Mouse (Mus musculus) cortical plate, adult 2 months (tissue): ENCODE results near the gene Pigr. TPM values are rescaled to one million over a fixed set of nuclear protein-coding genes. Genes with fewer than 3 reads are reported as not detected.
A peak's percentile ranks its signal among the peaks of the same experiment; 100 is the strongest.

Experiments used
- H3K27ac ChIP-seq: fragments of 200-500 bp; 2 replicates; pipeline ENCODE4 v1.5.1; 2012; ENCODE audit warnings: low read length, control low read depth, inconsistent platforms; ENCODE audit not compliant: insufficient read depth
- H3K4me1 ChIP-seq: fragments of 200-500 bp; 2 replicates; pipeline ENCODE4 v1.6.1; 2011; ENCODE audit warnings: low read length; ENCODE audit not compliant: control insufficient read depth, insufficient read depth
- H3K4me3 ChIP-seq: fragments of 200-500 bp; 2 replicates; pipeline ENCODE4 v1.5.1; 2011; ENCODE audit warnings: mild to moderate bottlenecking, low read length, control low read depth; ENCODE audit not compliant: insufficient read depth
- CTCF ChIP-seq: fragments of 200-500 bp; IDR thresholded peaks from 2 replicates; pipeline ENCODE4 v1.5.1; 2011; ENCODE audit warnings: mild to moderate bottlenecking, control low read depth, low read length; ENCODE audit not compliant: insufficient read depth; ENCODE audit errors: extremely low read depth
- POLR2A ChIP-seq: fragments of 200-500 bp; IDR thresholded peaks from 2 replicates; pipeline ENCODE4 v1.6.1; 2011; ENCODE audit warnings: mild to moderate bottlenecking, low read length, control low read depth; ENCODE audit not compliant: insufficient read depth; ENCODE audit errors: extremely low read depth
- polyA plus RNA-seq: library from polyadenylated mRNA; depleted of rRNA; stranded (reverse); fragments of >200 nt; gene quantifications from 2 replicates; pipeline ENCODE4 v1.2.3, GENCODE M21; 2012; rRNA removed

The Pigr gene
- polyA plus RNA-seq = 0.08 TPM in 1 of 2 replicates, not detected in the other

GRCm38 (mm10) chr1:130826448-130826847, at the start of gene Pigr:
TSS of gene Pigr (plus strand) at chr1:130826684.
- TF ChIP-seq POLR2A (no peak), CTCF (no peak)
- H3K4me3 ChIP-seq = no peak within 1 kb of the TSS
- H3K27ac ChIP-seq = no peak within 1 kb of the TSS
- no peaks in the 10 kb centered on the region for H3K4me1 ChIP-seq

- no peaks in the 10 kb centered on the region for H3K4me1 ChIP-seq
- TF ChIP-seq CTCF (no peak), POLR2A (no peak)
- no peak overlapping the region for H3K4me3 ChIP-seq
- no peak overlapping the region for H3K27ac ChIP-seq
Observed at GRCm38 (mm10) chr1:130779867-130780266, 46.6 kb upstream of the Pigr start.

DNA sequence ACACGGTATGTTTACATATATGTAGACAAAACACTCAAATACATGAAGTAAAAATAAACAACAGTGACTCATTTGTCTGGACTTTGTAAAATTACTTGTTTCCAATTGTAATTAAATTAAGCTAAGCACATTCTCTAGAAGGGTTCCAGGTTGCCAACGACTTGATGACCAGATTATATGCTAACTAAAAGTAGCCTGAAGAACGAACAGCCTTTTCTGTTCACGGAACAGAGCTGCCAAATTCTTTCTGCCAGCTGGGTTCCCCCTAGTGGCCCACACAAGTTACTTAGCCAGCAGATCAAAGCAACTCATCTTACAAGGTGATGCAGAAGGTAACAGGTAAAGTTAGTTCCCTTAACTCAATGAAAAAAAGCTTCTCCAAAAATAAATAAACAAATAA, 42.4 kb upstream of the Pigr start:
- TF ChIP-seq POLR2A = no peak
- peak; percentile 54 for TF ChIP-seq CTCF
- H3K4me3 ChIP-seq = no peak overlapping the region
- no peaks in the 10 kb centered on the region for H3K4me1 ChIP-seq

DNA sequence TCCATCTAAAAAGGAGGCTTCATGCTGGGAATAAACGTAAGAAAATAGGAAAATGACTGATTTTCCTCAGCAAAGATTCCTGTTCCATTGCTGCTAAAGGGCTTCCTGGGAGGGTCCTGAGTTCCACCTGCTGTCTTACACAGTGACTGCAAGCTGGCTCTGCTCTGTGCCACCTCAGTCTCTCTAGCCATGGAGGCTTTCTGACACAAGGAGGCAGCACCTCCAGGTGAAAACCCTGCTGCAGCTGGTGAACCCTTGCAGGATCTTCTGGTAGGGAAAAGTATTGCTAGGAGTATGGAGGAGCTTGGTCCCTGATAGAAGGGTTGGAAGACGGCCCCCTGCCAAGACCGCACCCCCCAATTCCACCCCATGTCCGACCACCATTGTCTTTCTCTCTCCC, 39.5 kb upstream of the Pigr start:
- H3K27ac ChIP-seq = no peak overlapping the region
- 0 out of 2 replicates have a peak, but pooled peaks have one; percentile 13 for TF ChIP-seq CTCF
- no peak for TF ChIP-seq POLR2A
- H3K4me1 ChIP-seq = no peaks in the 10 kb centered on the region
- H3K4me3 ChIP-seq = no peak overlapping the region

More for the DNA sequence above, 42.4 kb upstream of the Pigr start:
- H3K27ac ChIP-seq = no peak overlapping the region

GRCm38 (mm10) chr1:130789512-130790451, 36.7 kb upstream of the Pigr start:
- H3K4me1 ChIP-seq = no peaks in the 10 kb centered on the region
- TF ChIP-seq POLR2A (no peak), CTCF (no peak)
- H3K4me3 ChIP-seq = no peak overlapping the region
- H3K27ac ChIP-seq = no peak overlapping the region

- Histone ChIP-seq H3K27ac (no peak overlapping the region), H3K4me3 (no peak overlapping the region), H3K4me1 (no peaks in the 10 kb centered on the region)
- TF ChIP-seq CTCF (no peak), POLR2A (no peak)
Observed at GRCm38 (mm10) chr1:130795331-130795730, 31.2 kb upstream of the Pigr start.

DNA sequence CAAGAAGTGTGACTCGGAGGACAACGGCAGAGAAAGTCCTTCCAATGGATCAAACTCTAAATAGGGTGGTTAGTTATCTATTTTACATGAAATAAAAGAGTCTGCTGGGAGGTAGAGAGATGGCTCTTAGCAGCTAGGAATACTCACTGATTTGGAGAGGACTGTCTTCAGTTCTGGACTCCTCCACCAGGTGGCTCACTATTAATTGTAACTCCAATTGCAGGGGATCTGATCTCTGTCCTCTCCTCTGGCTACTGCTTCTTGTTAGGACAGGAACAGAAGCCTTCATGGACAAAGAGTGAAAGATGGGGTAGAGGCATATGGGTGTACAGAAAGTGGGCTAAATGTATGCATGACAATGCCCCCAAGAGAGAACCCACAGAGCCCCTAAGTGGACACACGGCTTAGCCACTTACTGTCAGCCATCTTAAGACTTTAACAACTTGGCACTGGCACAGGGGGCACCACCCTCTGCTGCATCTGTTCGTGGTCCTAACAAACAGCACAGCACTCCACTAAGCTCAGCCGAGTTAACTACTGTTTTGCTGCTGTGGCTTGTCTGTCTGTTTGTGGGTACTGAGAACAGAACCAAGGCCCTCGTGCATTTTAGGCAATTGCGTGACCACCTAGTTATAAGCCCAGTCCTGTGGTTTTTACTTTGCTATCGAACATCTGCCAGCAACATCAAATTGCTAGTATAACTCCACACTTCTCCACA, 29.4 kb upstream of the Pigr start:
- Histone ChIP-seq H3K4me3 (no peak overlapping the region), H3K4me1 (no peaks in the 10 kb centered on the region), H3K27ac (no peak overlapping the region)
- TF ChIP-seq CTCF (peak; percentile 42; the same call in 1 of the 2 replicates), POLR2A (no peak)

- TF ChIP-seq POLR2A (no peak), CTCF (no peak)
- Histone ChIP-seq H3K4me1 (no peaks in the 10 kb centered on the region), H3K4me3 (no peak overlapping the region), H3K27ac (no peak overlapping the region)
Observed at GRCm38 (mm10) chr1:130798037-130798436, 28.4 kb upstream of the Pigr start.

GRCm38 (mm10) chr1:130798551-130798950, 27.9 kb upstream of the Pigr start:
- no peak overlapping the region for H3K27ac ChIP-seq
- no peak overlapping the region for H3K4me3 ChIP-seq
- no peaks in the 10 kb centered on the region for H3K4me1 ChIP-seq
- TF ChIP-seq POLR2A (no peak), CTCF (no peak)

GRCm38 (mm10) chr1:130799399-130799798, 27.1 kb upstream of the Pigr start:
- no peak overlapping the region for H3K4me3 ChIP-seq
- no peaks in the 10 kb centered on the region for H3K4me1 ChIP-seq
- TF ChIP-seq POLR2A (no peak), CTCF (no peak)

More at GRCm38 (mm10) chr1:130799399-130799798, 27.1 kb upstream of the Pigr start:
- H3K27ac ChIP-seq = no peak overlapping the region
